Mouse (Mus musculus) hindbrain, embryonic 15.5 days (tissue): ENCODE data around the gene Pdlim3. TPM values are rescaled to one million over a fixed set of nuclear protein-coding genes. Genes with fewer than 3 reads are reported as not detected.
A peak's percentile ranks its signal among the peaks of the same experiment; 100 is the strongest.
"Not testable (repeated sequence)": the region's sequence is repeated elsewhere in the genome, so short reads cannot be mapped to it uniquely, and the experiment has no call there.

Experiments used
- ATAC-seq: fragments of 200-750 bp; cut with Nextera tagmentation; 2 replicates; pipeline ENCODE4 v1.8.0; 2017; ENCODE audit warnings: low read depth, moderate number of reproducible peaks, moderate TSS enrichment; ENCODE audit not compliant: low FRiP score
- H3K27ac ChIP-seq: fragments of 300-500 bp; sonication (generic); replicated peaks from 2 replicates; pipeline ENCODE4 v1.5.1; 2015; ENCODE audit warnings: mild to moderate bottlenecking, inconsistent platforms
- H3K27me3 ChIP-seq: fragments of 300-500 bp; sonication (generic); 2 replicates; pipeline ENCODE4 v1.6.1; 2015; ENCODE audit warnings: control low read depth, inconsistent platforms
- H3K36me3 ChIP-seq: fragments of 300-500 bp; sonication (generic); 2 replicates; pipeline ENCODE4 v1.6.1; 2015; ENCODE audit warnings: control low read depth, inconsistent platforms
- H3K4me1 ChIP-seq: fragments of 300-500 bp; sonication (generic); replicated peaks from 2 replicates; pipeline ENCODE4 v1.6.1; 2015; ENCODE audit warnings: control low read depth, inconsistent platforms
- H3K4me2 ChIP-seq: fragments of 300-500 bp; sonication (generic); 2 replicates; pipeline ENCODE4 v1.6.1; 2015; ENCODE audit warnings: moderate library complexity, mild to moderate bottlenecking, inconsistent platforms
- H3K4me3 ChIP-seq: fragments of 300-500 bp; sonication (generic); 2 replicates; pipeline ENCODE4 v1.5.1; 2015; ENCODE audit warnings: mild to moderate bottlenecking, inconsistent platforms
- H3K9ac ChIP-seq: fragments of 300-500 bp; sonication (generic); 2 replicates; pipeline ENCODE4 v1.6.1; 2015; ENCODE audit warnings: inconsistent platforms
- H3K9me3 ChIP-seq: fragments of 300-500 bp; sonication (generic); 2 replicates; pipeline ENCODE4 v1.6.1; 2016; ENCODE audit warnings: control low read depth, inconsistent platforms
- WGBS: fragments of 180-500 bp; shearing (Covaris S2); methylation state at CpG from one replicate; pipeline ENCODE4 v1.1.7; 2015; 5-methylcytosine and 5-hydroxymethylcytosine counted together
- polyA plus RNA-seq: library from polyadenylated mRNA; unstranded; fragments of >200 nt; fragmentation: Nextera tagmentation; extraction: Ambion mirVana; gene quantifications from 2 replicates; pipeline ENCODE4 v1.2.1, GENCODE M21; 2015

The Pdlim3 gene
- polyA plus RNA-seq: 18.9 and 20.9 TPM in 2 replicates

GRCm38 (mm10) chr8:45885202-45885685 is at the start of gene Pdlim3:
Gene Pdlim3 (plus strand): TSS chr8:45885461.
- Histone ChIP-seq H3K4me1 (peaks cover 16% of the 10 kb centered on the region), H3K9me3 (no peaks in the 10 kb centered on the region), H3K4me3 (peak within 1 kb of the TSS; percentile 39), H3K36me3 (no peaks in the 10 kb centered on the region), H3K4me2 (peak within 1 kb of the TSS; percentile 83), H3K27me3 (0 out of 2 replicates have a peak, but pooled peaks cover 4% of the 10 kb centered on the region), H3K9ac (peak within 1 kb of the TSS; percentile 21), H3K27ac (peak within 1 kb of the TSS; percentile 44; the same call in 1 of the 2 replicates)
- under 1% methylated on average over 21 of the region's 22 CpGs for WGBS
- ATAC-seq: peak; percentile 52

DNA sequence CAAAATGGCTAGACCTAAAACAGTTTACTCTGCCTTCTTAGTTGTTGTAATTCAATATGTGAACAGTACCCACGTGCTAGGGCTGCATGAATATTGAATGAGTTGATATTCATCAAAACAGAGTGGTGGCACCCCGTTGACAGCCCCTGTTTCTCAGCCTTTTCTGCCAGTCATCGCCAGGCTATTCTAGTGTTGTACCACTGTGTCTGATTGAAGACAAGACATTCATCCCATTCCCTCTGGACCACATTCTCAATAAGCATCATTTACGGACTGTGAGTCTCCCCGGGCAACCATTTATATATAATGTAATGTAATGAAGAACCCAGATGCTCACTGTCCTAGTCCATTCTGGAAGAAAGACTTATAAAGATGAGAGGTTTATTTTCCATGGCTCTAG is 42.0 kb upstream of the Pdlim3 start:
- ATAC-seq: peak; percentile 60
- H3K4me1 ChIP-seq: peaks cover 11% of the 10 kb centered on the region
- WGBS: 29% methylated on average over 5 of the region's 5 CpGs
- H3K4me2 ChIP-seq: no peak overlapping the region
- no peaks in the 10 kb centered on the region for H3K36me3 ChIP-seq
- H3K4me3 ChIP-seq: no peak overlapping the region
- H3K27me3 ChIP-seq: no peaks in the 10 kb centered on the region
- H3K9ac ChIP-seq: no peak overlapping the region
- H3K9me3 ChIP-seq: no peaks in the 10 kb centered on the region
- H3K27ac ChIP-seq: no peak overlapping the region

DNA sequence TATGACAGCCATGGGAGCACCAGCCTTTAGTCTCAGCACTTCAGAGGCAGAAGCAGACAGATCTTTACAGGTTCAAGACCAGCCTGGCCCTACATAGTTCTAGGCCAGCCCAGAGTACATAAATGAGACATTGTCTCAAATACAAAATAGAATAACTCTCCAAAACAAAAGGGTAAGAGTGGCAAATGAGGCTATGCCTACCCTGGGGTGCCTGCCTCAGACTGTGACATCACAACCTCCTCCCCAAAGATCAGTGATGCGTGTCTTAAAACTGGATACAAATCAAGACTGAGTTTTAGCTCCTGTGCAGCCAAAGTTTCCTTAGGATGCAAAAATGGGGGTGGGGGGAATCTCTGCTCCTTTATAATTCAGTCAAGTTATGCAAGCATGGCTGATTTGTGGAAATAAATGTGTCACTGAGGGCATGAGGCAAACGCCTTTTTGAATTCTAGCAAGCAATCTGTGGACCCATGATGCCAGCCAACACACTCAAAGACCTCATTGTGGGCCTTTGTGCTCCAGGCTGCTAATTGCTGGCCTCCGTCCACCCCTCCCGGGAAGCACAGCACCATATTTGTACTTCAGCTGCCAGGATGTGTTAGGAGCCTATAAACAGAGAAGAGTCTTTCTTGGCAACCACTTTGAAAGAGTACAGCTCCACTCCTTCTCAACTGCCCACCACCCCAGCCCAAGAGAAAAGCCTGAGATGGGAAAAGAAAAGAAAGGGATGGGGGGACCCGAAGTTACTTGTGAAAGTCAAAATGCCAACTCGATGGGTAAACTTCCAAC is 41.0 kb upstream of the Pdlim3 start:
- no peaks in the 10 kb centered on the region for H3K36me3 ChIP-seq
- H3K9me3 ChIP-seq: no peaks in the 10 kb centered on the region
- no peak overlapping the region for H3K4me2 ChIP-seq
- ATAC-seq: peak; percentile 90
- no peak overlapping the region for H3K4me3 ChIP-seq
- 46% methylated on average over 6 of the region's 6 CpGs for WGBS
- peak overlapping the region; percentile 71 for H3K27ac ChIP-seq
- H3K4me1 ChIP-seq: peaks cover 11% of the 10 kb centered on the region
- H3K9ac ChIP-seq: no peak overlapping the region
- no peaks in the 10 kb centered on the region for H3K27me3 ChIP-seq

- Histone ChIP-seq H3K36me3 (no peaks in the 10 kb centered on the region), H3K4me1 (peaks cover 11% of the 10 kb centered on the region), H3K4me3 (no peak overlapping the region), H3K27ac (peak overlapping the region; percentile 71), H3K9me3 (no peaks in the 10 kb centered on the region), H3K4me2 (no peak overlapping the region), H3K9ac (no peak overlapping the region), H3K27me3 (no peaks in the 10 kb centered on the region)
- ATAC-seq: no peak
- WGBS: 63% methylated on average over 14 of the region's 14 CpGs
These were observed 40.3 kb upstream of the Pdlim3 start for GRCm38 (mm10) chr8:45844911-45845481.

DNA sequence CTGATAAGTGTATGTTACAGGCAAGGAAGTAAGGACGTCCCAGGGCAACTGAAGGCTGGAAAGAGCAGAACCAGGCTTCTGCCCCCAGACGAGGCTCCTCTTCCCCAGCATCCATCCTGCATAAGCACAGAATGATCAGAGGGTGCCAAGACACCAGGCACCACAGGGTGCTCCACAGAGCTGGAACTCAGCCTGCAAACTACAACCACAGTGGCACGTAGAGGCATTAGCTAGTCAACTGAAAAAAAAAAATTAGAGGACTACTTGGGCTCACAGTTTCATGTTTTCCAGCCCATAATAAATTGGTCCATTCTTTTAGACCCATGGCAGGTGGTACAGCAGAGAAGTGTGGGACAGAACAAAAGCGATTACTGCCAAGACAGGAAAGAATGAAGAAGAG is 39.4 kb upstream of the Pdlim3 start:
- Histone ChIP-seq H3K4me3 (no peak overlapping the region), H3K9ac (no peak overlapping the region), H3K27ac (peak overlapping the region; percentile 71; the same call in 1 of the 2 replicates), H3K27me3 (no peaks in the 10 kb centered on the region), H3K9me3 (no peaks in the 10 kb centered on the region), H3K4me2 (no peak overlapping the region), H3K4me1 (peaks cover 11% of the 10 kb centered on the region), H3K36me3 (no peaks in the 10 kb centered on the region)
- 71% methylated on average over 4 of the region's 4 CpGs for WGBS
- no peak for ATAC-seq

DNA sequence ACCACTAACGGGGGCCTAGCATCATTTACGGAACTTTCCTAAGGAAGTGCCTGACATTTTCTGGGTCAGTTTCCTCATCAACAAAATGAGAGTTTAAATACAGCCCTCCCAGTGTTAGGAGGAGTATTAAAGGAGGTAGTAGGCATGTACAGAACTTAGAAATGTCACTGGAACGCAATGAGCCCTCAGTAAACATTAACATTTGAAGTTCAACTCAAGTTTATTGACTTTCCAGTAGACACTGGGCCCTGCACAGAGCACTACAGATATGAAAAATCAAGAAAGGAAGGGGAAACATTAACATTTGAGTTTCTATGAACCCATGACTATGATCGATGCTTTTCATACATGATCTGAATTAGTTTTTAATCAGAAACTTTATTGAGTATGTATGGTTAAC is 30.1 kb upstream of the Pdlim3 start:
- Histone ChIP-seq H3K27ac (no peak overlapping the region), H3K4me2 (no peak overlapping the region), H3K9ac (no peak overlapping the region), H3K4me3 (no peak overlapping the region), H3K36me3 (no peaks in the 10 kb centered on the region), H3K27me3 (no peaks in the 10 kb centered on the region), H3K9me3 (no peaks in the 10 kb centered on the region), H3K4me1 (no peaks in the 10 kb centered on the region)
- ATAC-seq: no peak
- 94% methylated on average over 4 of the region's 4 CpGs for WGBS

DNA sequence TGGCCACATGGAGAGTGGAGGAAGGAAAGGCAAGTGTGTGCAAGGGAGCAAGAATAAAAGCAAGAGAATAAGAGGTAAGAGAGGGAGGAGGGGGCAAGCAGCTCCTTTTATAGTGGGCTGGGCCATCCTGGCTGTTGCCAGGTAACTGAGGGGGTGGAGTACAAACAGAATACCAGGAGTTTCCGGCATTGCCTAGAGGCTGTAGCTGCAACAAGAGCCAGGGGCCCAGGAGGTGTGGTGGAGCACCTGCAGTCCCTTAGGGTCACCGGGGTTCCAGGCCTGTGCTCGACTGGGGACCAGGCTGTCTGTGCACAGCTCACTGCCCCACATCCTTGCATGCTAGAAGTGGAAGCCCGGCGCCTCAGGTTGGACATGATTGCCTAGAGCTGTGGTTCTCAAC is 27.5 kb upstream of the Pdlim3 start:
- H3K9ac ChIP-seq: no peak overlapping the region
- H3K27me3 ChIP-seq: no peaks in the 10 kb centered on the region
- no peak overlapping the region for H3K4me3 ChIP-seq
- ATAC-seq: no peak
- no peak overlapping the region for H3K4me2 ChIP-seq
- no peaks in the 10 kb centered on the region for H3K36me3 ChIP-seq
- no peaks in the 10 kb centered on the region for H3K9me3 ChIP-seq
- 49% methylated on average over 5 of the region's 5 CpGs for WGBS
- no peaks in the 10 kb centered on the region for H3K4me1 ChIP-seq
- H3K27ac ChIP-seq: no peak overlapping the region

DNA sequence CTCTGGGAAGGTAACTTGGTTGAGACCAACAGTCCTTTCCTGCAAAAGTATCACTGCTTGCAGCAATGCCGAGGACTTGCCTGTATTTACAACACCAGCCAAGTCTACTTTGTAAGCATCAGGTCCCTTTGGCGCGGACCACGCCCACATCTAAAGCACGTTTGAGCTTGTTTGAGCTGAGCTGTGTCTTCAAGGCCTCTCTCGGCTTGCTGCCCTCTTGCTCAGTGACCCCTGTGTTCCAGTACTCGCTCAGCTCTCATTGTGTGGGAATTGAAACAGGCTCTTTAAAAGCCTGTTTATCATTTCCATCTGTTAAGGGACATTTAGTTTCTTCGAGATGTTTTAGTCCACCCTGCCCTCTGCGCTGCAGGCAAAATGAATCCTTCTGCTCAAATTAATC is 26.9 kb upstream of the Pdlim3 start:
- Histone ChIP-seq H3K9ac (no peak overlapping the region), H3K27me3 (no peaks in the 10 kb centered on the region), H3K27ac (no peak overlapping the region), H3K4me3 (no peak overlapping the region), H3K9me3 (no peaks in the 10 kb centered on the region), H3K4me1 (no peaks in the 10 kb centered on the region), H3K4me2 (no peak overlapping the region), H3K36me3 (no peaks in the 10 kb centered on the region)
- 28% methylated on average over 9 of the region's 9 CpGs for WGBS
- no peak for ATAC-seq

DNA sequence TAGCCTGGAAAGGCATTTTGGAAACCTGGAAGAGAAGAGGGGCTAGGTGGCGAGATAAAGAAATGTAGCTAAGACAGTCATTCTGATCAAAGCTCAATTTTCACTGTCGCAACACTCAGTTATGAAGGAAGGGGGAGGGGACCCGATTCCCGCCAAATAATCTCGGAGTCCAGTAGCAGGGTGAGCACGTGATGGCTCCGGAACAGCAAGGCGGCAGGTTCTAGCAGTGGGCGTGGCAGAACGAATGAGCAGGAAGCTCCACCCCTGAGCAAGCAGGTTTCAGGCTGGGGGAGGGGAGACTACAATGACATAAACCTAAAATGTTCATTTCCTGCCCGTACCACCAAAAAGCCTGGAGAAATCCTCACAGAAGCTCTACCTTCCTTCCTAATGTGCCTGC is 13.7 kb upstream of the Pdlim3 start:
- WGBS: 85% methylated on average over 11 of the region's 11 CpGs
- not testable (repeated sequence) for H3K9me3 ChIP-seq, H3K4me3 ChIP-seq, H3K27ac ChIP-seq, H3K4me1 ChIP-seq, H3K27me3 ChIP-seq, H3K4me2 ChIP-seq, H3K36me3 ChIP-seq, H3K9ac ChIP-seq, ATAC-seq

DNA sequence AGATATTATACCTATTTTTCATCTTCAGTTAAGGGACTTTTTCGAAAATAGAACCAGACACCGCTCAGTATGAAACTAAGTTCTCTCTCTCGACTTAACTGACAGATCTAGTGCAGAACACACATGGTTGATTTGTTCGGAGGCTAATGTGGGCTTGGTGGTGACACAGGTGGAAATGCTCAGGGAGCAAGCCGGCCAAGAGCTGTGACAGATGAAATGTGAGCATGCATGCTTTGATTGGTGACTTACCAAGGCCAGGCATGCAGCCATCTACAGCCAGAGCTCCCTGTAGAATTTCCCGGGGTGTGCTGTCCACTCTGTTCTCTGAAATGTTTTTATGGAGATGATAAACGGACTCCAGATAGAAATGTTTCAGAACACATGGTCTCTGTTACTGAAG is 13.2 kb upstream of the Pdlim3 start:
- no peak overlapping the region for H3K4me2 ChIP-seq
- peaks cover 9% of the 10 kb centered on the region for H3K4me1 ChIP-seq
- H3K9ac ChIP-seq: no peak overlapping the region
- no peaks in the 10 kb centered on the region for H3K9me3 ChIP-seq
- no peak overlapping the region for H3K27ac ChIP-seq
- H3K4me3 ChIP-seq: no peak overlapping the region
- WGBS: 84% methylated on average over 7 of the region's 7 CpGs
- no peaks in the 10 kb centered on the region for H3K36me3 ChIP-seq
- ATAC-seq: no peak
- H3K27me3 ChIP-seq: no peaks in the 10 kb centered on the region

GRCm38 (mm10) chr8:45874945-45875626 is 10.2 kb upstream of the Pdlim3 start:
- Histone ChIP-seq H3K9ac (no peak overlapping the region), H3K36me3 (no peaks in the 10 kb centered on the region), H3K4me2 (peak overlapping the region; percentile 17; the same call in 1 of the 2 replicates), H3K27ac (peak overlapping the region; percentile 79), H3K27me3 (no peaks in the 10 kb centered on the region), H3K4me3 (no peak overlapping the region), H3K4me1 (peaks cover 9% of the 10 kb centered on the region), H3K9me3 (no peaks in the 10 kb centered on the region)
- ATAC-seq: peak; percentile 91
- WGBS: 17% methylated on average over 10 of the region's 10 CpGs

GRCm38 (mm10) chr8:45876397-45876796 is 8.9 kb upstream of the Pdlim3 start:
- ATAC-seq: no peak
- WGBS: 65% methylated on average over 5 of the region's 5 CpGs

More at GRCm38 (mm10) chr8:45876397-45876796, 8.9 kb upstream of the Pdlim3 start:
- no peaks in the 10 kb centered on the region for H3K9me3 ChIP-seq
- no peak overlapping the region for H3K4me3 ChIP-seq
- H3K27ac ChIP-seq: no peak overlapping the region
- H3K27me3 ChIP-seq: no peaks in the 10 kb centered on the region
- H3K4me1 ChIP-seq: peaks cover 9% of the 10 kb centered on the region
- no peaks in the 10 kb centered on the region for H3K36me3 ChIP-seq
- no peak overlapping the region for H3K9ac ChIP-seq
- H3K4me2 ChIP-seq: no peak overlapping the region
